Mouse (Mus musculus) midbrain, embryonic 11.5 days (tissue): ENCODE results near the gene Mylip. TPM values are rescaled to one million over a fixed set of nuclear protein-coding genes. Genes with fewer than 3 reads are reported as not detected.
A peak's percentile ranks its signal among the peaks of the same experiment; 100 is the strongest.

Experiments
- ATAC-seq: fragments of 200-750 bp; cut with Nextera tagmentation; 2 replicates; pipeline ENCODE4 v1.8.0; 2017; ENCODE audit warnings: moderate TSS enrichment, moderate library complexity; ENCODE audit not compliant: low FRiP score
- DNase-seq: peaks from one replicate; pipeline ENCODE4 v3.0.0; 2015; ENCODE audit warnings: low spot score; ENCODE audit errors: missing footprints
- H3K27ac ChIP-seq: fragments of 300-500 bp; sonication (generic); 2 replicates; pipeline ENCODE4 v1.5.1; 2014; ENCODE audit warnings: low read depth, low read length
- H3K27me3 ChIP-seq: fragments of 300-500 bp; sonication (generic); 2 replicates; pipeline ENCODE4 v1.6.1; 2014; ENCODE audit warnings: mild to moderate bottlenecking, low read length, moderate library complexity, mixed read lengths; ENCODE audit not compliant: control insufficient read depth, insufficient read depth
- H3K36me3 ChIP-seq: fragments of 300-500 bp; sonication (generic); 2 replicates; pipeline ENCODE4 v1.6.1; 2014; ENCODE audit warnings: mild to moderate bottlenecking, low read length, moderate library complexity, mixed read lengths; ENCODE audit not compliant: control insufficient read depth, insufficient read depth
- H3K4me1 ChIP-seq: fragments of 300-500 bp; sonication (generic); 2 replicates; pipeline ENCODE4 v1.6.1; 2014; ENCODE audit warnings: low read length; ENCODE audit not compliant: control insufficient read depth, insufficient read depth
- H3K4me2 ChIP-seq: fragments of 300-500 bp; sonication (generic); 2 replicates; pipeline ENCODE4 v1.6.1; 2014; ENCODE audit warnings: mild to moderate bottlenecking, moderate library complexity
- H3K4me3 ChIP-seq: fragments of 300-500 bp; sonication (generic); 2 replicates; pipeline ENCODE4 v1.5.1; 2014; ENCODE audit warnings: low read depth, low read length
- H3K9ac ChIP-seq: fragments of 300-500 bp; sonication (generic); 2 replicates; pipeline ENCODE4 v1.6.1; 2014; ENCODE audit warnings: low read length
- H3K9me3 ChIP-seq: fragments of 300-500 bp; sonication (generic); 2 replicates; pipeline ENCODE4 v1.6.1; 2016; ENCODE audit warnings: low read length; ENCODE audit not compliant: control insufficient read depth
- WGBS: fragments of 180-500 bp; shearing (Covaris S2); extraction: QIAGEN DNeasy Blood & Tissue Kit; methylation state at CpG from one replicate; pipeline ENCODE4 v1.1.7; 2014; 5-methylcytosine and 5-hydroxymethylcytosine counted together
- polyA plus RNA-seq: library from polyadenylated mRNA; unstranded; fragments of >200 nt; fragmentation: Nextera tagmentation; extraction: Ambion mirVana; gene quantifications from 2 replicates; pipeline ENCODE4 v1.2.1, GENCODE M21; 2014

Gene Mylip
- polyA plus RNA-seq, 1 experiment from 2014 or later: 3.9 TPM

DNA sequence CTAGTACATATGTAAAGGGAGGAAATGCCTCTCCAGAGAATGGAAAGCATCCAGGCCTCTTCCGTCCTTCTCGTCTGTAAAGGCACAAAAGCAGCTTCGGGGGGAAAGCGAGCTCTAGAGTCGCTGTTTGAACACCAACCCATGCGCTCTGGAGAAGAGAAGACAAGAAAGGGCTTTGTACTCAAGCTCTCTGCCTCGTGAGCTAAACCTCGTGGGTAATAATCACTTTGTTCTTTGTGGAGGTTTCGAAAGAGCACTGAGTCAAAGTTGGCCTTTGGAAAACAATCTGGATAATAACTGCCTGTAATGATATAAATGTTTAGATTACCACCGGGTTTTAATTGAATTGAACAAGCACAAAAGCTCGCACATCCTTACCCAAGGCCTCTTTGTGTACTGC is 39.7 kb downstream of the Mylip start:
- Histone ChIP-seq H3K27ac (no peak overlapping the region), H3K9ac (no peak overlapping the region), H3K4me3 (no peak overlapping the region), H3K36me3 (no peaks in the 10 kb centered on the region), H3K27me3 (no peaks in the 10 kb centered on the region), H3K4me2 (no peak overlapping the region), H3K4me1 (no peaks in the 10 kb centered on the region), H3K9me3 (no peaks in the 10 kb centered on the region)
- DNase-seq (no peak), ATAC-seq (no peak)
- WGBS: 59% methylated on average over 11 of the region's 11 CpGs

DNA sequence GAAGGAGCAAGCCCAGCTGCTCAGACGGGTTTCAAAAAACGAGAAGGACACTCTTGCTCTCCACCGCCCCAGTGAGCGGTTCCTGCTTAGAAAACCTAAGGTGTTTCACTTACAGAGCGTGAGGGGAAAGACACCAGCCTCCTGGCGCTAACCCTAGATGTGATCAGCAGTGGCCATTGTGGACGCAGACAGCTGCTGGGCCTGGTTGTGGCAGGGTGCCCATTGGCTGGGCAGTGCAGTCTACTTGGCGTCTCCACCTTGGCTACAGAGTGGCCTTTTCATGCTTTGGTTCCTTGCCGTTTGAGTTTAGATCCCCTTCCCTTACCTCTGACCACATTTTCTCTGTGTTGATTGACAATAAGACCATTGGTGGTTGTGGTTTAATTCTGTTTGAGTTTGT is 47.6 kb downstream of the Mylip start:
- Histone ChIP-seq H3K9me3 (no peaks in the 10 kb centered on the region), H3K36me3 (no peaks in the 10 kb centered on the region), H3K27ac (no peak overlapping the region), H3K4me2 (no peak overlapping the region), H3K4me3 (no peak overlapping the region), H3K4me1 (no peaks in the 10 kb centered on the region), H3K9ac (no peak overlapping the region), H3K27me3 (no peaks in the 10 kb centered on the region)
- no peak for ATAC-seq
- WGBS: 91% methylated on average over 9 of the region's 9 CpGs
- DNase-seq: no peak

DNA sequence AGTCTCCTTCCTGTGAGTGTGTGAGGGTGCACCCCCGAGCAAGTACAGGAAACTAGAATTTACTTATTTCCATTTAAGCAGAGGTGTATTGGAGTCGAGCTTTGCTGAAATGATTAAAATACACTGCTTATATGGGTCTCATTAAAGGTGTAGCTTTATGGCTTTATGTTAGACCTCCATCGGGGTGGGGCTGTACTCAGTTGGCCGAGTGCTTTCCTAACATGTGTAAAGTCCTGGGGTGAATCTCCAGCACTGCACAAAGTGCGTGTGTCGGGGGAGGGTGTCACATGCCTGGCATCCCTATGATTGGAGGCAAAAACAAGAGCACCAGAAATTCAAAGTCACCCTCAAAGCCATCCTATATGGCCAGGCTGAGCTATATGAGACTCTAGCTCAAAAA is 49.3 kb downstream of the Mylip start:
- ATAC-seq (no peak), DNase-seq (no peak)
- no peak overlapping the region for H3K4me2 ChIP-seq
- no peaks in the 10 kb centered on the region for H3K36me3 ChIP-seq
- no peaks in the 10 kb centered on the region for H3K9me3 ChIP-seq
- H3K4me3 ChIP-seq: no peak overlapping the region
- no peaks in the 10 kb centered on the region for H3K4me1 ChIP-seq
- no peak overlapping the region for H3K9ac ChIP-seq
- 91% methylated on average over 6 of the region's 6 CpGs for WGBS
- H3K27me3 ChIP-seq: no peaks in the 10 kb centered on the region
- no peak overlapping the region for H3K27ac ChIP-seq

DNA sequence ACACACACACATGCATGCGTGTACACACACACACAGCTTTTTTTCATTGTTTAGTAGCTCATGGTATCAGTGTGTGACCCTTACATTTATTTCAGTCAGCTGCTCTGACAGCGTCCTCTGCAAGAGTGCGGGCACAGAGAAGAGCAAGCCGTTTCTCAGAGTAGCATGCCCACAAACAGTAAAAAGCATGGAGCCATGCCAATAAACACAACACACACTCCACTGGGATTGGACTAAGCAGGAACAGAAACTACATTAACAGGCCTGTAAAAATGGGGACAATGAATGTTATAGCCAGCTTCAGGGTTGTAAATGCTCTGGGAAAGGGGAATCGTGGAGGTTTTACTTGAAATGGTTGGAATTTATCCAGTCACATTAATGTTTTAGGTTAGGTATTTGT is 50.7 kb downstream of the Mylip start:
- no peak for ATAC-seq
- no peak for DNase-seq
- no peak overlapping the region for H3K9ac ChIP-seq
- WGBS: 94% methylated on average over 5 of the region's 5 CpGs
- H3K4me1 ChIP-seq: no peaks in the 10 kb centered on the region
- no peak overlapping the region for H3K4me2 ChIP-seq
- no peaks in the 10 kb centered on the region for H3K9me3 ChIP-seq
- no peak overlapping the region for H3K27ac ChIP-seq
- no peaks in the 10 kb centered on the region for H3K27me3 ChIP-seq
- no peak overlapping the region for H3K4me3 ChIP-seq
- no peaks in the 10 kb centered on the region for H3K36me3 ChIP-seq

DNA sequence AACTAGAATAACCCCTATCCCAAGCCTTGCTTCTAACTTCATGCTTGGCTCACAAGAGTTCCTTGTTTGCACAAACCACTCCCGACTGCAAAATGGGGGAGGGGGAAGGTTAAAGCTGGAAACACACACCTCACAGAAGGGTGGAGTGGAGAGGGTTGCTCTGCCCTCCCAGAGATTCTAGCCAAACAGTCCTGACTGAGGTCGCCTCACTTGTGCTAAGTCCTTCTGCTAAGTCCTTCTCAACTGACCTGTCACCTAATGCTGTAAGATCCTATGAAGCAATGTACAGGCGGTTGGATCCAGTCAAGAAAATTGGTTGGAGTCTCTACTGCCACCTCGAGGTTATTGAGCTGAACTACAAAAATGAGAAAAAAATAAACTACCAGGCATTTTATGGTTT is 52.9 kb downstream of the Mylip start:
- peak; percentile 87 for DNase-seq
- Histone ChIP-seq H3K36me3 (no peaks in the 10 kb centered on the region), H3K4me2 (no peak overlapping the region), H3K9me3 (no peaks in the 10 kb centered on the region), H3K27ac (no peak overlapping the region), H3K27me3 (no peaks in the 10 kb centered on the region), H3K4me3 (no peak overlapping the region), H3K4me1 (no peaks in the 10 kb centered on the region), H3K9ac (no peak overlapping the region)
- no peak for ATAC-seq
- WGBS: 37% methylated on average over 4 of the region's 4 CpGs

DNA sequence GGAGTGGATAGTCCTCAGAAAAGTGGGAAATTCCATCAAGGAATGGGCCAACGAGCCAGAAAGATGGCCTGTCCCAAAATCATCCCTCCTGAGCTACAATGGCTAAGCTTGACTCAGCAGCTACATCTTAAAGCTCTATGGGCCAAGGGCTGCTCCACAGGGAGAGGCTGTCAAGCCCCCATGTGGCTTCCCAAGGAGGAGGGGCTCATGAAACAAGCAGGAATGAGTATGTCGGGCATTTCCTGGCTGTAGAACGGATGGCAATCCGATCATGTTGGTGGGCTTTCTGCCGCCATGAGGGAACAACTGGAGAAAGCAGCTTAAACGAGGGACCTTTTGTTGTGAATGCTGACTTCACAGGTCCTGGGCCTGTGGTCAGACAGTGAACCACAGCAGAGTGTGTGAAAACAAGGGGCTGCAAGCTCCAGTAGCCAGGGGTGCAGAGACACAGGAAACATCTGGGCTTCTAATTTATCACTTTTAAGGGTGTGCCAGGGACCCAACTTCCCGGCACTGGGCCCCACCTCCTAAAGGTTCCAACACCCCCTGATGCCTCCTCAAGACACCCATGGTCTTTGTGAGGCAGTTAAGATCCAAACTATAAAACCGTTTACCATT is 53.5 kb downstream of the Mylip start:
- no peaks in the 10 kb centered on the region for H3K4me1 ChIP-seq
- no peak for ATAC-seq
- H3K36me3 ChIP-seq: no peaks in the 10 kb centered on the region
- WGBS: 70% methylated on average over 8 of the region's 8 CpGs
- H3K9ac ChIP-seq: no peak overlapping the region
- H3K9me3 ChIP-seq: no peaks in the 10 kb centered on the region
- no peak for DNase-seq
- no peak overlapping the region for H3K4me3 ChIP-seq
- H3K27me3 ChIP-seq: no peaks in the 10 kb centered on the region
- H3K27ac ChIP-seq: no peak overlapping the region
- H3K4me2 ChIP-seq: no peak overlapping the region

DNA sequence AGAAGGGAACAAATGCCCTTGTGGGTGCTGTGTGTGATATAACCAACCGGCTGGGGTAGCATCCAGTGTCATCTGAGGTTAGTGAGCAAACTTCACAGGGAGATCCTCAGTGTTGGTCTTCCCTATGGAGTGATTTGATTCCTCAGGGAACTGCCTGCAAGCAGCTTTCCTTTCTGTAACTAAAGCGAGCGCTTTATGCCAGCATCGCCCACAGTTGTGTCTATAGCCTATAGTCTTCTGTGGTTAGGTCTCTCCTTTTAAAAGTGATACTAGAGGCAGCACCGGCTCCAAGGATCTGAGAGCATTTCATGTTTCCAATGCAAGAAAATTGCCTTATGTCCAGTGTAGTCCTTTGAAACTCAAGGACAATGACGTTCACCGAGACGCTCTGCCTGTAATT is 54.7 kb downstream of the Mylip start:
- ATAC-seq: no peak
- H3K27ac ChIP-seq: no peak overlapping the region
- no peak overlapping the region for H3K4me2 ChIP-seq
- WGBS: 86% methylated on average over 8 of the region's 8 CpGs
- H3K9me3 ChIP-seq: no peaks in the 10 kb centered on the region
- H3K4me3 ChIP-seq: no peak overlapping the region
- DNase-seq: no peak
- no peaks in the 10 kb centered on the region for H3K36me3 ChIP-seq
- H3K9ac ChIP-seq: no peak overlapping the region
- no peaks in the 10 kb centered on the region for H3K27me3 ChIP-seq
- no peaks in the 10 kb centered on the region for H3K4me1 ChIP-seq

DNA sequence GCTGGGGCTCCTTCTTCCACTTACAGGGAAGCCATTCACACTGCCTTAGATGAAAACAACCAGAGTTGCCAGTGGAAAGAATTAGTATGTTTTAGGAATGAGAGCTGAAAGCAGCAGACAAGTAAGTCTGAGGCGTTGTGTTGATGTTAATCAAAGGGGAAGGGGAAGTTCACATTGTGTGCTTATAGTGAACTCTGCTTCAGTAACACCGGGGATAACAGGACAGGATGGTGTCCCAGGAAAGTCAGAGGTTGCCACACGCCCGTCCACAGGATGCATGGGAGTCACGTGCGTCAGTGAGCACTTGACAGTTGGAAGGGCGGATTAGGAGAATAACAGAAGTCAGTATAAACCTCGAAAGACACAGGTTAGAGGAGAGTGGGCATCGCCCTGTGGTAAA is 55.1 kb downstream of the Mylip start:
- Histone ChIP-seq H3K4me1 (no peaks in the 10 kb centered on the region), H3K4me3 (no peak overlapping the region), H3K9ac (no peak overlapping the region), H3K27me3 (no peaks in the 10 kb centered on the region), H3K9me3 (no peaks in the 10 kb centered on the region), H3K36me3 (no peaks in the 10 kb centered on the region), H3K27ac (no peak overlapping the region), H3K4me2 (no peak overlapping the region)
- DNase-seq: no peak
- WGBS: 77% methylated on average over 9 of the region's 9 CpGs
- ATAC-seq: no peak

DNA sequence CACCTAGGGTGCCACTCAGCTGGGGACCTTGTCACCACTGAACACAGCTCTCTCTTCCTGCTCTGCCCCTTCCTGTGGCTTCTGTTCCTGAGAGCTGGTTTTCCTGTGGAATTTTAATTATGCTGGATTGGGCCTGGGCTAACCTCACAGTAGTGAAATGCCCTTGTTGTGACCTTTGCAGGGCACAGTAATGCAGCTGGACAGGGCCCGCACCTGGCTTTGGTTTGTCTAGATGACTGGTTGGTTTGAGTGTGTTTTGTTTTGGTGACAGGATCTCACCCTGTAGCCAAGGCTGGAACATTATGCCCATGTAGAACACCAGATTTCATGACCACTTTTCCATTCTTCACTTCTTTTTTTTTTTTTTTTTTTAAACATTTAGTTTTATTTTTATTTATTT is 57.1 kb downstream of the Mylip start:
- 78% methylated on average over 1 of the region's 1 CpGs for WGBS
- DNase-seq: no peak
- Histone ChIP-seq H3K4me2 (no peak overlapping the region), H3K9me3 (no peaks in the 10 kb centered on the region), H3K36me3 (no peaks in the 10 kb centered on the region), H3K9ac (no peak overlapping the region), H3K4me1 (no peaks in the 10 kb centered on the region), H3K27ac (no peak overlapping the region), H3K4me3 (no peak overlapping the region), H3K27me3 (no peaks in the 10 kb centered on the region)
- ATAC-seq: no peak

DNA sequence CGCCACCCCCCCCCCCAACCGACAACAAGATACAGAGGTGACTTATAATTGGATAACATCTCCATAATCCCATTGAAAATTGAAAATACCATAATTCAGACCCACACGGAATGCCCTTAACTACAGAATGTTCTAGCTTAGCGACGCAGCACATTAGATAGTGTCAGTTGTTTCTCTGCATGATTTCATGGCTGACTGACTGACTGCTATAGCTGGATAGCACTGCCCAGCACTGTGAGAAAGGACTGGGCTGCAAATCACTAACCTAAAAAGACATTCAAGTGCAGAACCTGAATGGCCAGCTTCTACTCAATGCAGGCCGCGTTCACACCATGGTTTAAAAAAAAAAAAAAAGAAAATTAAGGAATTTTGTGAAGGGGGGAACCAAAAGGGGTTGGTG is 62.9 kb downstream of the Mylip start:
- DNase-seq (no peak), ATAC-seq (no peak)
- H3K9me3 ChIP-seq: no peaks in the 10 kb centered on the region
- H3K36me3 ChIP-seq: no peaks in the 10 kb centered on the region
- no peak overlapping the region for H3K4me2 ChIP-seq
- H3K4me1 ChIP-seq: peaks cover 5% of the 10 kb centered on the region; the same call in 1 of the 2 replicates
- H3K27me3 ChIP-seq: no peaks in the 10 kb centered on the region
- H3K27ac ChIP-seq: no peak overlapping the region
- no peak overlapping the region for H3K9ac ChIP-seq
- H3K4me3 ChIP-seq: no peak overlapping the region
- 73% methylated on average over 7 of the region's 7 CpGs for WGBS
